Mouse (Mus musculus): ENCODE measurements at regions not wholly inside any gene's neighbourhood (a gene's known extent, or its start where the extent isn't known, plus 50 kb on each side); places are given as distances from the start of the nearest gene placed in this dataset.

DNA sequence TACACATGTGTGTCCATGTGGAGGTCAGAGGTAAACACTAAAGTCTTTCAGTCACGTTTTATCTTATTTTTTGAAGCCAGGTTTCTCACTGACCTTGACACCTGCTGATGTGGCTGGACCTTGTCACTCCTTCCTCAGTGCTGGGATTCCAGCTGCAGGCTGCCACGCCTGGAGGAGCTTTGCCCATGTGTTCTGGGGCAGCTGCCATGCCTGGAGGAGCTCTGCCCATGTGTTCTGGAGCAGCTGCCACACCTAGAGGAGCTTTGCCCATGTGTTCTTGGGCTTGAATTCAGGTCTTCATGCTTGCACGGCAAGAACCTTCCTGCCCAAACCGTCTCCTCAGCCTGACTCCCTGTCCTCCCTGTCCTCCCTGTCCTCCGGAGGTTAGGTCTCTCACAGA, 82.1 kb upstream of the Rbms3 start:
- TF ChIP-seq TAL1 (IDR thresholded peaks at IDR 0.05; ENCODE audit: low read length) (no peak), GATA1 (IDR thresholded peaks at IDR 0.05; ENCODE audit: low read length) (no peak)

All from erythroblast, embryonic 14.5 days (primary cell).